Mouse (Mus musculus): ENCODE data around the gene Vstm2a. TPM values are rescaled to one million over a fixed set of nuclear protein-coding genes. Genes with fewer than 3 reads are reported as not detected.

Vstm2a gene
- polyA plus RNA-seq, 1 experiment: 2.3 TPM

- Histone ChIP-seq H3K27me3 (replicated peaks; ENCODE audit: control insufficient read depth, insufficient read depth, low read length) (no peaks in the 10 kb centered on the region), H3K4me1 (ENCODE audit: control insufficient read depth, insufficient read depth, low read length) (peaks cover 2% of the 10 kb centered on the region; the same call in 1 of the 2 replicates), H3K36me3 (ENCODE audit: control insufficient read depth, insufficient read depth, low read length) (no peaks in the 10 kb centered on the region), H3K4me3 (ENCODE audit: insufficient read depth, low read depth, low read length) (no peak overlapping the region), H3K27ac (ENCODE audit: insufficient read depth, low read depth, low read length) (no peak overlapping the region)
- TF ChIP-seq POLR2A (IDR thresholded peaks at IDR 0.05; ENCODE audit: low read depth, low read length) (no peak), CTCF (conservative IDR thresholded peaks at IDR 0.05; ENCODE audit: insufficient read depth, insufficient read length, low read depth, low read length) (no peak)
- DNase-seq: peak; percentile 12
- 45% methylated on average over 4 of the region's 4 CpGs for WGBS
These were observed 35.4 kb downstream of the Vstm2a start for GRCm38 (mm10) chr11:16292960-16293359.

DNA sequence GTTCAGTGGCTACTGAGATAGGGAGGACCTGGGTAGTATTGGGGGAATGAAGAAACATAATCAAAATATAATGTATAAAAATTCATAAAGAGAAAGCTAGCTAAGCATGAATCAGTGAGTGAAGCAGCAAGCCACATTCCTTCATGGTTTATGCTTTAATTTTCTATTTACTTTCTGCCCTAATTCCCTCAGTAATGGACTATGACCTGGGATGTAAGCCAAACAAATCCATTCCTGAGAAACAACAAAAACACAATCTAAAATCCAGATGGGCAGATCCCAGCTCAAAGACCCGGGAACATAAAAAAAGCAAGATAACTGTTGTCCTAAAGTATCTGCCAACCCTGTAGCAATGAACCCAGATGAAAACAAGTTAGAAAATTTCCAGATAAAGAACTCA, 39.0 kb downstream of the Vstm2a start:
- Histone ChIP-seq H3K27me3 (replicated peaks; ENCODE audit: control insufficient read depth, insufficient read depth, low read length) (no peaks in the 10 kb centered on the region), H3K4me1 (ENCODE audit: control insufficient read depth, insufficient read depth, low read length) (no peaks in the 10 kb centered on the region), H3K36me3 (ENCODE audit: control insufficient read depth, insufficient read depth, low read length) (no peaks in the 10 kb centered on the region), H3K4me3 (ENCODE audit: insufficient read depth, low read depth, low read length) (no peak overlapping the region), H3K27ac (ENCODE audit: insufficient read depth, low read depth, low read length) (no peak overlapping the region)
- WGBS: 28% methylated on average over 1 of the region's 1 CpGs
- peak; percentile 74 for DNase-seq
- TF ChIP-seq POLR2A (IDR thresholded peaks at IDR 0.05; ENCODE audit: low read depth, low read length) (no peak), CTCF (conservative IDR thresholded peaks at IDR 0.05; ENCODE audit: insufficient read depth, insufficient read length, low read depth, low read length) (no peak)

DNA sequence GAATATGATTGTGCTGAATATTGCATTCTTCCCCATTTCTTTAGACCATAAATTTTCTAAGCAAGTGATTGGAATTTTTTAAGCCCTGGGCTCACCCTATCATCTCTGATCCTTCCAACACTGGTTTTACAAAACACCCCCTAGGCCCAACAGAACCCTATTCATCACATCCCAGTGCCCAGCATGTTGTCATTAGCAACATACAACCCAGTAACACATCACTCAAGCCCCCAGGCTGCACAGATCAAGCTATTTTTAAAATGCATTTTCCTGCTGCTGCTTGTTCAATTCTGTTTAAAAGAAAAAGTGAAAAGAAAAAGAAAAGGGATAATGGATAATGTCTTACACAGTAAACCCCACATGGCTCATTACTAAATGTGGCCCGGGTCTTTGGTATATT, 42.0 kb downstream of the Vstm2a start:
- 80% methylated on average over 1 of the region's 1 CpGs for WGBS
- H3K4me3 ChIP-seq (ENCODE audit: insufficient read depth, low read depth, low read length): no peak overlapping the region
- no peaks in the 10 kb centered on the region for H3K4me1 ChIP-seq (ENCODE audit: control insufficient read depth, insufficient read depth, low read length)
- DNase-seq: no peak
- H3K27me3 ChIP-seq (replicated peaks; ENCODE audit: control insufficient read depth, insufficient read depth, low read length): no peaks in the 10 kb centered on the region
- H3K27ac ChIP-seq (ENCODE audit: insufficient read depth, low read depth, low read length): no peak overlapping the region
- no peaks in the 10 kb centered on the region for H3K36me3 ChIP-seq (ENCODE audit: control insufficient read depth, insufficient read depth, low read length)
- TF ChIP-seq POLR2A (IDR thresholded peaks at IDR 0.05; ENCODE audit: low read depth, low read length) (no peak), CTCF (conservative IDR thresholded peaks at IDR 0.05; ENCODE audit: insufficient read depth, insufficient read length, low read depth, low read length) (no peak)

- WGBS: 82% methylated on average over 1 of the region's 1 CpGs
- Histone ChIP-seq H3K27ac (ENCODE audit: insufficient read depth, low read depth, low read length) (no peak overlapping the region), H3K4me3 (ENCODE audit: insufficient read depth, low read depth, low read length) (no peak overlapping the region), H3K4me1 (ENCODE audit: control insufficient read depth, insufficient read depth, low read length) (no peaks in the 10 kb centered on the region), H3K27me3 (replicated peaks; ENCODE audit: control insufficient read depth, insufficient read depth, low read length) (no peaks in the 10 kb centered on the region), H3K36me3 (ENCODE audit: control insufficient read depth, insufficient read depth, low read length) (no peaks in the 10 kb centered on the region)
- DNase-seq: no peak
- TF ChIP-seq POLR2A (IDR thresholded peaks at IDR 0.05; ENCODE audit: low read depth, low read length): no peak
- no peak for TF ChIP-seq CTCF (conservative IDR thresholded peaks at IDR 0.05; ENCODE audit: insufficient read depth, insufficient read length, low read depth, low read length)
These were observed 42.4 kb downstream of the Vstm2a start for GRCm38 (mm10) chr11:16299960-16300359.

- H3K4me1 ChIP-seq (ENCODE audit: control insufficient read depth, insufficient read depth, low read length): no peaks in the 10 kb centered on the region
- H3K36me3 ChIP-seq (ENCODE audit: control insufficient read depth, insufficient read depth, low read length): no peaks in the 10 kb centered on the region
- H3K27me3 ChIP-seq (replicated peaks; ENCODE audit: control insufficient read depth, insufficient read depth, low read length): no peaks in the 10 kb centered on the region
- DNase-seq: no peak
- no peak for TF ChIP-seq POLR2A (IDR thresholded peaks at IDR 0.05; ENCODE audit: low read depth, low read length)
- no peak for TF ChIP-seq CTCF (conservative IDR thresholded peaks at IDR 0.05; ENCODE audit: insufficient read depth, insufficient read length, low read depth, low read length)
- no peak overlapping the region for H3K27ac ChIP-seq (ENCODE audit: insufficient read depth, low read depth, low read length)
- no peak overlapping the region for H3K4me3 ChIP-seq (ENCODE audit: insufficient read depth, low read depth, low read length)
- 64% methylated on average over 2 of the region's 2 CpGs for WGBS
These were observed 43.2 kb downstream of the Vstm2a start for GRCm38 (mm10) chr11:16300709-16301108.

DNA sequence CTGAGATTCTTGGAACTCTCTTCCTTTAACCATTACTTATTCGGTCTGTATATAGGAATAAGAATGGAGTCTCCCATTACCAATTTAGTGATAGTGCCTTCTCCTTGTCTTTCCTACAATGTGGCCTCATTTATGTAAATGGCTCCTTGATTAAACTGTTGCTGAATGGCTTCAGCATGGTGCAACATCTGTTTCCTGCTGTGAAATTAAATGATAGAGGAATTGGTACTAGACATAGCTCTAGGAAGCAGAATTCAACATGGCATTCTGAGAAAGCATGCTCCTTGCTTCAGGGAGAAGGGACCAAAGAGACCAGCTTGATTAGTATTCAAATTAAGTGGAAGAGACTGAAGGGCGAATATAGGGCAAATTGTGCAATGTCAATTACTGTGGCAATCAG, 57.6 kb downstream of the Vstm2a start:
- DNase-seq: no peak
- 75% methylated on average over 2 of the region's 2 CpGs for WGBS
- Histone ChIP-seq H3K4me3 (ENCODE audit: insufficient read depth, low read depth, low read length) (no peak overlapping the region), H3K36me3 (ENCODE audit: control insufficient read depth, insufficient read depth, low read length) (no peaks in the 10 kb centered on the region), H3K27me3 (replicated peaks; ENCODE audit: control insufficient read depth, insufficient read depth, low read length) (no peaks in the 10 kb centered on the region), H3K4me1 (ENCODE audit: control insufficient read depth, insufficient read depth, low read length) (no peaks in the 10 kb centered on the region), H3K27ac (ENCODE audit: insufficient read depth, low read depth, low read length) (no peak overlapping the region)
- TF ChIP-seq POLR2A (IDR thresholded peaks at IDR 0.05; ENCODE audit: low read depth, low read length) (no peak), CTCF (conservative IDR thresholded peaks at IDR 0.05; ENCODE audit: insufficient read depth, insufficient read length, low read depth, low read length) (no peak)

- Histone ChIP-seq H3K27ac (ENCODE audit: insufficient read depth, low read depth, low read length) (no peak overlapping the region), H3K4me3 (ENCODE audit: insufficient read depth, low read depth, low read length) (no peak overlapping the region), H3K4me1 (ENCODE audit: control insufficient read depth, insufficient read depth, low read length) (no peaks in the 10 kb centered on the region), H3K36me3 (ENCODE audit: control insufficient read depth, insufficient read depth, low read length) (no peaks in the 10 kb centered on the region), H3K27me3 (replicated peaks; ENCODE audit: control insufficient read depth, insufficient read depth, low read length) (no peaks in the 10 kb centered on the region)
- no peak for DNase-seq
- TF ChIP-seq CTCF (conservative IDR thresholded peaks at IDR 0.05; ENCODE audit: insufficient read depth, insufficient read length, low read depth, low read length) (no peak), POLR2A (IDR thresholded peaks at IDR 0.05; ENCODE audit: low read depth, low read length) (no peak)
- 21% methylated on average over 3 of the region's 3 CpGs for WGBS
These were observed 87.7 kb downstream of the Vstm2a start for GRCm38 (mm10) chr11:16345179-16345578.

DNA sequence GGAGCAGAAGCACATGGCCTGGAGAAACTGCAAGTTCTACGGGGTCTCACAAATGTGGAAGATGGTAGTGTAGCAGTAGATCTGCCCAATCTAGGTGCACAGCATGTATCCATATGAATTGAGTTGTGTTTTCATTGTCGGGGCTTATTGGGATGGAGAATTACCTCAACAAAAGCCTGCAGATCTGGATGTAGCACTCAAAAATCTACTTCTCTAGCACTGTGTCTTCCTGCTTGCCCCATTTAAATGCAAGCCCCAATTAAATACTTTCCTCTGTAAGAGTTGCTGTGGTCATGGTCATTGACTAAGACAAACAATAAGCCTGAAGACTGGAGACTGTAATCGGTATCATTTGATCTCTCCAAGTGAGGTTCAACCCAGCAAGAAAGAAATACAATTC, 88.2 kb downstream of the Vstm2a start:
- TF ChIP-seq POLR2A (IDR thresholded peaks at IDR 0.05; ENCODE audit: low read depth, low read length) (no peak), CTCF (conservative IDR thresholded peaks at IDR 0.05; ENCODE audit: insufficient read depth, insufficient read length, low read depth, low read length) (no peak)
- no peaks in the 10 kb centered on the region for H3K36me3 ChIP-seq (ENCODE audit: control insufficient read depth, insufficient read depth, low read length)
- H3K4me3 ChIP-seq (ENCODE audit: insufficient read depth, low read depth, low read length): no peak overlapping the region
- no peak overlapping the region for H3K27ac ChIP-seq (ENCODE audit: insufficient read depth, low read depth, low read length)
- 60% methylated on average over 3 of the region's 3 CpGs for WGBS
- no peaks in the 10 kb centered on the region for H3K27me3 ChIP-seq (replicated peaks; ENCODE audit: control insufficient read depth, insufficient read depth, low read length)
- H3K4me1 ChIP-seq (ENCODE audit: control insufficient read depth, insufficient read depth, low read length): no peaks in the 10 kb centered on the region
- DNase-seq: no peak

Measured in kidney, adult 2 months (tissue).